Mouse (Mus musculus) spleen, adult 2 months (tissue): ENCODE data around the gene Trpc4ap. TPM values are rescaled to one million over a fixed set of nuclear protein-coding genes. Genes with fewer than 3 reads are reported as not detected.

ENCODE experiments used
- DNase-seq, 2 experiments: peaks; one replicate each; pipeline versions ENCODE4 v3.0.0 to v3.0.0-alpha.2; 2012 to 2021; ENCODE audit warnings: low spot score in 2 of 2, low read depth in 1 of 2
- H3K27ac ChIP-seq: fragments of 200-500 bp; 2 replicates; pipeline ENCODE4 v1.5.1; 2012; ENCODE audit warnings: low read length, inconsistent platforms; ENCODE audit not compliant: insufficient read depth
- H3K27me3 ChIP-seq: fragments of 200-500 bp; 2 replicates; pipeline ENCODE4 v1.6.1; 2012; ENCODE audit warnings: mild to moderate bottlenecking, moderate library complexity, low read length, inconsistent platforms; ENCODE audit not compliant: control insufficient read depth, insufficient read depth
- H3K36me3 ChIP-seq: fragments of 200-500 bp; 2 replicates; pipeline ENCODE4 v1.6.1; 2012; ENCODE audit warnings: mild to moderate bottlenecking, low read length, inconsistent platforms; ENCODE audit not compliant: control insufficient read depth, insufficient read depth
- H3K4me1 ChIP-seq: fragments of 200-500 bp; 2 replicates; pipeline ENCODE4 v1.6.1; 2011; ENCODE audit warnings: inconsistent platforms; ENCODE audit not compliant: control insufficient read depth, insufficient read depth, insufficient read length
- H3K4me3 ChIP-seq: fragments of 200-500 bp; 2 replicates; pipeline ENCODE4 v1.5.1; 2011; ENCODE audit warnings: mild to moderate bottlenecking, inconsistent platforms; ENCODE audit not compliant: insufficient read depth, insufficient read length; ENCODE audit errors: extremely low read depth
- CTCF ChIP-seq: fragments of 200-500 bp; IDR thresholded peaks from 2 replicates; pipeline ENCODE4 v1.5.1; 2011; ENCODE audit warnings: mild to moderate bottlenecking, inconsistent platforms; ENCODE audit not compliant: insufficient read depth, insufficient read length, insufficient replicate concordance; ENCODE audit errors: extremely low read depth
- POLR2A ChIP-seq: fragments of 200-500 bp; IDR thresholded peaks from 2 replicates; pipeline ENCODE4 v1.6.1; 2011; ENCODE audit warnings: low read depth, low read length, inconsistent platforms
- WGBS: fragments of 180-500 bp; shearing (Covaris S2); methylation state at CpG from one replicate; pipeline ENCODE4 v1.1.7; 2018; 5-methylcytosine and 5-hydroxymethylcytosine counted together
- polyA plus RNA-seq: library from polyadenylated mRNA; depleted of rRNA; stranded (reverse); fragments of >200 nt; gene quantifications from 2 replicates; pipeline ENCODE4 v1.2.3, GENCODE M21; 2012

The Trpc4ap gene
- polyA plus RNA-seq, 1 experiment = 144 TPM

- no peak for DNase-seq
- no peak overlapping the region for H3K4me3 ChIP-seq
- under 1% methylated on average over 35 of the region's 35 CpGs for WGBS
- no peak overlapping the region for H3K27ac ChIP-seq
- peaks cover 17% of the 10 kb centered on the region for H3K36me3 ChIP-seq
- 0 out of 2 replicates have a peak, but pooled peaks cover 9% of the 10 kb centered on the region for H3K27me3 ChIP-seq
- TF ChIP-seq CTCF (no peak), POLR2A (no peak)
- H3K4me1 ChIP-seq = no peaks in the 10 kb centered on the region
These were observed 62.9 kb downstream of the Trpc4ap start for GRCm38 (mm10) chr2:155629231-155629661.

GRCm38 (mm10) chr2:155628519-155628918 lies 63.7 kb downstream of the Trpc4ap start:
- Histone ChIP-seq H3K4me1 (no peaks in the 10 kb centered on the region), H3K4me3 (no peak overlapping the region), H3K27me3 (0 out of 2 replicates have a peak, but pooled peaks cover 9% of the 10 kb centered on the region), H3K27ac (no peak overlapping the region), H3K36me3 (peaks cover 10% of the 10 kb centered on the region)
- 93% methylated on average over 13 of the region's 13 CpGs for WGBS
- DNase-seq = no peak
- TF ChIP-seq CTCF (no peak), POLR2A (no peak)

GRCm38 (mm10) chr2:155628112-155628511 lies 64.1 kb downstream of the Trpc4ap start:
- Histone ChIP-seq H3K4me1 (no peaks in the 10 kb centered on the region), H3K36me3 (peaks cover 6% of the 10 kb centered on the region), H3K27me3 (0 out of 2 replicates have a peak, but pooled peaks cover 9% of the 10 kb centered on the region), H3K27ac (no peak overlapping the region), H3K4me3 (no peak overlapping the region)
- 89% methylated on average over 9 of the region's 9 CpGs for WGBS
- TF ChIP-seq POLR2A = no peak
- TF ChIP-seq CTCF = no peak
- no peak for DNase-seq

DNA sequence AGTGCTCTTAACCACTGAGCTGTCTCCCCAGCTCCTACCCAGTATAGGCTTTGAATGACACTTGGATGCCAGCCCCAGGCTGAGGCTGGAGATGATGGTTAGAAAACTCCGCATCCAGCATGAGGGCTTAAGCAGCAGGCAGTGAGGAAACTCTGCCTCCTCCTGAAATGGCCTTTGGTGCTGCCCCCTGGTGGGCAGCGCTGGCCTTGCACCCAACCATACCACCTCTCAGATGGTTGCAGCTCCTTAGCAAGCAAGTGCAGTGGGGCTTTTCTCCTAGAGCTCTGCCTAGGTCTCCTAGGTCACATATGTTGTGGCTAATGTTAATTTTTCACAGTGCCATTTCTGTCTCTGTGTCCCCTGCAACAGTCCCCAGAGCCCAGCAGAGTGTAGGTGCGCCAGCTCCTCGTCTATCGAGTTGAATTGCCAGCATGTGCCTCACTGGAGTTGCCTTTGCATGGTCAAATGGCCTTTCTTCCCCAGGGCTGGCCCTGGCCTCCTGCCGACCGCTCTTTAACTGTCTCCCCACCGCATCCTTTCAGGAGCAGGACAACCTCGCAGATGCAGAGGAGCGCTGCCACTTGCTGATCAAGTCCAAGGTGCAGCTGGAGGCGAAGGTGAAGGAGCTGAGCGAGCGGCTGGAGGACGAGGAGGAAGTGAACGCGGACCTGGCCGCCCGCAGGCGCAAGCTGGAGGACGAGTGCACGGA lies 65.0 kb downstream of the Trpc4ap start:
- WGBS = 41% methylated on average over 21 of the region's 21 CpGs
- peak; percentile 29 to 56 for DNase-seq

DNA sequence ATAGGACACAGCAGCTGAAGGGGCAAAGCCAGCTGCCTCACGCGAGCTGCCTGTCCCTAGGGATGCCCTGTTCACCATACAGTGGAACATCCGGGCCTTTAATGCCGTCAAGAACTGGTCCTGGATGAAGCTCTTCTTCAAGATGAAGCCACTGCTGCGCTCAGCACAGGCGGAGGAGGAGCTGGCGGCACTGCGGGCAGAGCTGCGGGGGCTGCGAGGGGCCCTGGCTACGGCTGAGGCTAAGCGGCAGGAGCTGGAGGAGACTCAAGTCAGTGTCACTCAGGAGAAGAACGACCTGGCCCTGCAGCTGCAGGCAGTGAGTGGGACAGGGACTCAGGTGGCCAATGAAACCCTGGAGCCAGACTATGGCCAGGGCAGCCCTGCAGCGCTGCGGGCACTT lies 65.9 kb downstream of the Trpc4ap start:
- H3K27ac ChIP-seq = no peak overlapping the region
- no peak for TF ChIP-seq POLR2A
- TF ChIP-seq CTCF = no peak
- no peak for DNase-seq
- WGBS = 59% methylated on average over 15 of the region's 15 CpGs
- no peaks in the 10 kb centered on the region for H3K36me3 ChIP-seq
- no peak overlapping the region for H3K4me3 ChIP-seq
- H3K27me3 ChIP-seq = 0 out of 2 replicates have a peak, but pooled peaks cover 9% of the 10 kb centered on the region
- H3K4me1 ChIP-seq = no peaks in the 10 kb centered on the region

More for the DNA sequence above, 65.0 kb downstream of the Trpc4ap start:
- H3K4me3 ChIP-seq = no peak overlapping the region
- H3K27ac ChIP-seq = no peak overlapping the region
- TF ChIP-seq CTCF (peak; percentile 99), POLR2A (no peak)
- no peaks in the 10 kb centered on the region for H3K4me1 ChIP-seq
- 0 out of 2 replicates have a peak, but pooled peaks cover 9% of the 10 kb centered on the region for H3K27me3 ChIP-seq
- H3K36me3 ChIP-seq = peaks cover 1% of the 10 kb centered on the region; the same call in 1 of the 2 replicates

DNA sequence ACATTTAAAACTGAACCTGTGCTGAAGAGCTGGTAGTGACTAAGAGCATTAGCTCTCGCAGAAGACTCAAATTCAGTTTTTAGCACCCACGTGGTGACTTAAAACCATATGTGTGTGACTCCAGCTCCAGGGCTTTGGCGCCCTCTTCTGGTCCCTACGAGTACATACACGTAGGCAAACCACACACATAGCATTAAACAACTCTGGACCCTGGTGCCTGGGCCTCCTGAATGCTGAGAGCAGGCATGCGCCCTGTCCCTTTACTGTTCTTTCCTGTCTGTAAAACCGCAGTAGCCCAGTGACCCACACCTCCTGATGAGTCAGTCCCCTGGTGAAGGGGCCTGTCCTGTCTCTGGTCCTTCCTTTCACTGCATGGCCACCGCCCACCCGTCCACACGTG lies 67.5 kb downstream of the Trpc4ap start:
- 43% methylated on average over 10 of the region's 10 CpGs for WGBS
- Histone ChIP-seq H3K36me3 (no peaks in the 10 kb centered on the region), H3K4me1 (no peaks in the 10 kb centered on the region), H3K27ac (no peak overlapping the region), H3K27me3 (0 out of 2 replicates have a peak, but pooled peaks cover 5% of the 10 kb centered on the region), H3K4me3 (no peak overlapping the region)
- TF ChIP-seq POLR2A (no peak), CTCF (peak; percentile 25; the same call in 1 of the 2 replicates)
- DNase-seq = peak in 1 of 2 experiments; percentile 8

- no peak for DNase-seq
- Histone ChIP-seq H3K4me1 (no peaks in the 10 kb centered on the region), H3K27me3 (0 out of 2 replicates have a peak, but pooled peaks cover 1% of the 10 kb centered on the region)
These were observed 68.2 kb downstream of the Trpc4ap start for GRCm38 (mm10) chr2:155623996-155624395.

More at GRCm38 (mm10) chr2:155623996-155624395, 68.2 kb downstream of the Trpc4ap start:
- 71% methylated on average over 6 of the region's 6 CpGs for WGBS
- Histone ChIP-seq H3K36me3 (no peaks in the 10 kb centered on the region), H3K4me3 (no peak overlapping the region), H3K27ac (no peak overlapping the region)
- no peak for TF ChIP-seq CTCF
- no peak for TF ChIP-seq POLR2A
